Mouse (Mus musculus) embryonic facial prominence, embryonic 14.5 days (tissue): ENCODE data around the gene Cchcr1. TPM values are rescaled to one million over a fixed set of nuclear protein-coding genes. Genes with fewer than 3 reads are reported as not detected.

ENCODE experiments used
- ATAC-seq: fragments of 200-750 bp; cut with Nextera tagmentation; 2 replicates; pipeline ENCODE4 v1.8.0; 2017; ENCODE audit warnings: low read depth, moderate number of reproducible peaks, moderate TSS enrichment
- DNase-seq: peaks from one replicate; pipeline ENCODE4 v3.0.0-alpha.2; 2015; ENCODE audit warnings: low spot score
- H3K27ac ChIP-seq: fragments of 300-500 bp; sonication (generic); replicated peaks from 2 replicates; pipeline ENCODE4 v1.5.1; 2014; ENCODE audit warnings: low read depth, mild to moderate bottlenecking, low read length, moderate library complexity
- H3K27me3 ChIP-seq: fragments of 300-500 bp; sonication (generic); replicated peaks from 2 replicates; pipeline ENCODE4 v1.6.1; 2014; ENCODE audit warnings: low read length; ENCODE audit not compliant: control insufficient read depth, insufficient read depth
- H3K36me3 ChIP-seq: fragments of 300-500 bp; sonication (generic); 2 replicates; pipeline ENCODE4 v1.6.1; 2014; ENCODE audit warnings: low read length, mixed read lengths; ENCODE audit not compliant: control insufficient read depth, insufficient read depth
- H3K4me1 ChIP-seq: fragments of 300-500 bp; sonication (generic); 2 replicates; pipeline ENCODE4 v1.6.1; 2014; ENCODE audit warnings: antibody characterized with exemption, low read length; ENCODE audit not compliant: control insufficient read depth, insufficient read depth
- H3K4me2 ChIP-seq: fragments of 300-500 bp; sonication (generic); 2 replicates; pipeline ENCODE4 v1.6.1; 2014; ENCODE audit warnings: low read depth, mild to moderate bottlenecking, low read length, moderate library complexity, mixed read lengths
- H3K4me3 ChIP-seq: fragments of 300-500 bp; sonication (generic); 2 replicates; pipeline ENCODE4 v1.5.1; 2014; ENCODE audit warnings: low read depth, mild to moderate bottlenecking, low read length
- H3K9ac ChIP-seq: fragments of 300-500 bp; sonication (generic); 2 replicates; pipeline ENCODE4 v1.6.1; 2014; ENCODE audit warnings: low read depth, mild to moderate bottlenecking, low read length, moderate library complexity, mixed read lengths
- H3K9me3 ChIP-seq: fragments of 300-500 bp; sonication (generic); 2 replicates; pipeline ENCODE4 v1.6.1; 2016; ENCODE audit warnings: low read length; ENCODE audit not compliant: control insufficient read depth
- WGBS: fragments of 180-500 bp; shearing (Covaris S2); extraction: QIAGEN DNeasy Blood & Tissue Kit; methylation state at CpG from one replicate; pipeline ENCODE4 v1.1.7; 2014; 5-methylcytosine and 5-hydroxymethylcytosine counted together
- polyA plus RNA-seq: library from polyadenylated mRNA; unstranded; fragments of >200 nt; fragmentation: Nextera tagmentation; extraction: Ambion mirVana; gene quantifications from 2 replicates; pipeline ENCODE4 v1.2.1, GENCODE M21; 2014

Cchcr1 gene
- polyA plus RNA-seq, 1 experiment from 2014 or later = 10.5 TPM

GRCm38 (mm10) chr17:35526644-35527043 lies 9.7 kb downstream of the Cchcr1 start:
- WGBS = 77% methylated on average over 8 of the region's 8 CpGs
- no peak overlapping the region for H3K4me2 ChIP-seq
- ATAC-seq (no peak), DNase-seq (no peak)
- no peaks in the 10 kb centered on the region for H3K27me3 ChIP-seq
- peaks cover 79% of the 10 kb centered on the region for H3K36me3 ChIP-seq
- H3K4me3 ChIP-seq = no peak overlapping the region
- no peaks in the 10 kb centered on the region for H3K4me1 ChIP-seq
- no peak overlapping the region for H3K27ac ChIP-seq
- no peaks in the 10 kb centered on the region for H3K9me3 ChIP-seq
- no peak overlapping the region for H3K9ac ChIP-seq

GRCm38 (mm10) chr17:35532360-35532759 lies 15.5 kb downstream of the Cchcr1 start:
- no peak for ATAC-seq
- Histone ChIP-seq H3K4me2 (no peak overlapping the region), H3K4me1 (no peaks in the 10 kb centered on the region), H3K27me3 (no peaks in the 10 kb centered on the region), H3K9ac (no peak overlapping the region), H3K36me3 (peaks cover 34% of the 10 kb centered on the region), H3K27ac (no peak overlapping the region), H3K4me3 (no peak overlapping the region), H3K9me3 (no peaks in the 10 kb centered on the region)
- DNase-seq = no peak
- WGBS = 15% methylated on average over 3 of the region's 3 CpGs

GRCm38 (mm10) chr17:35532901-35533300 lies 16.0 kb downstream of the Cchcr1 start, which contains the start of gene Psors1c2:
Psors1c2 (plus strand) TSS chr17:35533201.
- DNase-seq (no peak), ATAC-seq (no peak)
- H3K36me3 ChIP-seq = peaks cover 32% of the 10 kb centered on the region
- no peak within 1 kb of the TSS for H3K9ac ChIP-seq
- H3K27ac ChIP-seq = no peak within 1 kb of the TSS
- 47% methylated on average over 7 of the region's 7 CpGs for WGBS
- no peak within 1 kb of the TSS for H3K4me2 ChIP-seq
- H3K27me3 ChIP-seq = no peaks in the 10 kb centered on the region
- H3K4me1 ChIP-seq = no peaks in the 10 kb centered on the region
- H3K9me3 ChIP-seq = no peaks in the 10 kb centered on the region
- H3K4me3 ChIP-seq = no peak within 1 kb of the TSS

GRCm38 (mm10) chr17:35534343-35534742 lies 17.4 kb downstream of the Cchcr1 start:
- peak; percentile 78 for ATAC-seq

GRCm38 (mm10) chr17:35537421-35537820 lies 20.5 kb downstream of the Cchcr1 start:
- no peaks in the 10 kb centered on the region for H3K36me3 ChIP-seq
- H3K4me2 ChIP-seq = no peak overlapping the region
- 83% methylated on average over 4 of the region's 4 CpGs for WGBS
- H3K4me1 ChIP-seq = no peaks in the 10 kb centered on the region
- H3K9me3 ChIP-seq = no peaks in the 10 kb centered on the region
- DNase-seq (no peak), ATAC-seq (no peak)
- H3K4me3 ChIP-seq = no peak overlapping the region
- H3K27me3 ChIP-seq = no peaks in the 10 kb centered on the region
- no peak overlapping the region for H3K9ac ChIP-seq
- no peak overlapping the region for H3K27ac ChIP-seq

More at GRCm38 (mm10) chr17:35534343-35534742, 17.4 kb downstream of the Cchcr1 start:
- Histone ChIP-seq H3K27ac (no peak overlapping the region), H3K36me3 (peaks cover 17% of the 10 kb centered on the region), H3K9me3 (no peaks in the 10 kb centered on the region), H3K27me3 (no peaks in the 10 kb centered on the region), H3K4me3 (no peak overlapping the region), H3K4me2 (no peak overlapping the region), H3K4me1 (no peaks in the 10 kb centered on the region), H3K9ac (no peak overlapping the region)
- peak; percentile 85 for DNase-seq
- WGBS = 9% methylated on average over 6 of the region's 6 CpGs

- H3K4me2 ChIP-seq = no peak overlapping the region
- 74% methylated on average over 1 of the region's 1 CpGs for WGBS
- no peaks in the 10 kb centered on the region for H3K36me3 ChIP-seq
- no peak for ATAC-seq
- no peaks in the 10 kb centered on the region for H3K27me3 ChIP-seq
- no peak overlapping the region for H3K9ac ChIP-seq
- H3K9me3 ChIP-seq = no peaks in the 10 kb centered on the region
- no peak for DNase-seq
- H3K27ac ChIP-seq = no peak overlapping the region
- no peak overlapping the region for H3K4me3 ChIP-seq
- no peaks in the 10 kb centered on the region for H3K4me1 ChIP-seq
Measured at GRCm38 (mm10) chr17:35538476-35538875, 21.6 kb downstream of the Cchcr1 start.

- Histone ChIP-seq H3K36me3 (no peaks in the 10 kb centered on the region), H3K4me3 (no peak overlapping the region), H3K27ac (no peak overlapping the region), H3K4me1 (no peaks in the 10 kb centered on the region), H3K4me2 (no peak overlapping the region), H3K9me3 (no peaks in the 10 kb centered on the region), H3K9ac (no peak overlapping the region), H3K27me3 (no peaks in the 10 kb centered on the region)
- DNase-seq (no peak), ATAC-seq (no peak)
- 45% methylated on average over 10 of the region's 10 CpGs for WGBS
Measured at GRCm38 (mm10) chr17:35539540-35539939, 22.6 kb downstream of the Cchcr1 start.

GRCm38 (mm10) chr17:35542761-35543411 lies 26.0 kb downstream of the Cchcr1 start:
- no peak for ATAC-seq
- Histone ChIP-seq H3K9me3 (no peaks in the 10 kb centered on the region), H3K9ac (no peak overlapping the region), H3K27ac (no peak overlapping the region), H3K27me3 (no peaks in the 10 kb centered on the region), H3K36me3 (no peaks in the 10 kb centered on the region), H3K4me3 (no peak overlapping the region), H3K4me2 (no peak overlapping the region), H3K4me1 (no peaks in the 10 kb centered on the region)
- no peak for DNase-seq
- 78% methylated on average over 15 of the region's 15 CpGs for WGBS

- Histone ChIP-seq H3K4me1 (no peaks in the 10 kb centered on the region), H3K27me3 (no peaks in the 10 kb centered on the region), H3K9me3 (no peaks in the 10 kb centered on the region), H3K9ac (no peak overlapping the region), H3K4me3 (no peak overlapping the region), H3K36me3 (no peaks in the 10 kb centered on the region), H3K4me2 (no peak overlapping the region), H3K27ac (no peak overlapping the region)
- WGBS = 33% methylated on average over 14 of the region's 14 CpGs
- no peak for ATAC-seq
- peak; percentile 29 for DNase-seq
Measured at GRCm38 (mm10) chr17:35543412-35543861, 26.5 kb downstream of the Cchcr1 start.
